Mouse (Mus musculus): ENCODE data around the gene Gm904. TPM values are rescaled to one million over a fixed set of nuclear protein-coding genes. Genes with fewer than 3 reads are reported as not detected.
"Not testable (repeated sequence)": the region's sequence is repeated elsewhere in the genome, so short reads cannot be mapped to it uniquely, and the experiment has no call there.

Gm904 gene
- total RNA-seq (2014; fragmentation: Nextera tagmentation): not detected in 2 replicates
- total RNA-seq (2017): not detected in 2 replicates

GRCm38 (mm10) chr13:50642928-50643327 lies at the start of gene Gm904:
Gene Gm904 (plus strand): TSS chr13:50643228.
- ATAC-seq (replicated peaks; ENCODE audit: poor library complexity, severe bottlenecking): not testable (repeated sequence)

- not testable (repeated sequence) for ATAC-seq (replicated peaks; ENCODE audit: poor library complexity, severe bottlenecking)
These were observed 5.7 kb downstream of the Gm904 start for GRCm38 (mm10) chr13:50648771-50649170.

Other genes with a start within 250 kb of the Gm904 start
- gene Fbxw17, start 225.4 kb upstream of the Gm904 start, total RNA-seq (2014; fragmentation: Nextera tagmentation): 15.8 and 19.5 TPM in 2 replicates
- gene Fbxw17, start 225.4 kb upstream of the Gm904 start, total RNA-seq (2017): 12.1 and 16.2 TPM in 2 replicates
- not detected in 2 replicates for gene Gm47429, start 199.3 kb upstream of the Gm904 start, total RNA-seq (2014; fragmentation: Nextera tagmentation)
- not detected in 2 replicates for gene Gm47429, start 199.3 kb upstream of the Gm904 start, total RNA-seq (2017)
- gene Nutm2, start 175.9 kb upstream of the Gm904 start, total RNA-seq (2014; fragmentation: Nextera tagmentation): not detected in 2 replicates
- not detected in 2 replicates for gene Nutm2, start 175.9 kb upstream of the Gm904 start, total RNA-seq (2017)
- not detected in 2 replicates for gene Gm8765, start 55.1 kb downstream of the Gm904 start, total RNA-seq (2014; fragmentation: Nextera tagmentation)
- gene Gm8765, start 55.1 kb downstream of the Gm904 start, total RNA-seq (2017): not detected in 2 replicates

Measured in granulocyte monocyte progenitor cell, adult 5-6 weeks (primary cell).